In the genomic region with DNA sequence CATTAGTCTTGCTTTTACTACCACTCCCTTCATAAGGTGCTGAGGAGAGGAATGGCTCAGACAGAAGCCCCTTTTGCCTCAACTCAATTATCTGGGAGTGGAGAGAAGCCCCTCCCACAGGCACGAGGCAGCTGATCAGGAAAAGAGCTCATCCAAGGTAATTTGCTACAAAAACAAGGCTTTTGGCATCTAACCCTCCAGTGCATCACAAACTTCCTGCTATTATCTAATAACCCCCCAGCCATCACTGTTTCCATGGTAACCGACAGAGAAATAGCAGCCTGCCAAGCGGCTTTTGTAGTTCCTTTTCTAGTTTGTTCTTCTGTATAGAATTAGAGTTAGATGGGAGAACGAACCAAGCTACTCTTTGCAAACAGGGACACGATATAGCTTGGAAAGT, we compare ENCODE assay signal across 12 mouse cellular contexts. TPM values are rescaled to one million over a fixed set of nuclear protein-coding genes. Genes with fewer than 3 reads are reported as not detected.
A peak's percentile ranks its signal among the peaks of the same experiment; 100 is the strongest.
DNase-seq lines count a peak whose midpoint lies in the region; ATAC-seq and TF ChIP-seq lines count a peak whose summit lies in the region.
"Had no signal": no experiment of that assay in that cellular context is flagged by ENCODE, and none has a peak within 500 bp of the region (broad histone marks: within the 10 kb centered on the region; RNA-seq: fewer than 3 reads in every experiment).

No protein-coding gene starts in this region.

- no peak overlapping the region for H3K4me3 ChIP-seq in heart, embryonic 10.5 days
- H3K4me3 ChIP-seq in neural tube, embryonic 13.5 days = no peak overlapping the region
- no peak overlapping the region for H3K4me3 ChIP-seq in cerebellum, adult 2 months (replicated peaks; ENCODE audit: insufficient read depth, low read depth, low read length)
- H3K4me3 ChIP-seq: liver, embryonic 12.5 days had no signal

- 59% methylated on average over 5 of the region's 5 CpGs for WGBS in heart, embryonic 10.5 days
- whole genome bisulfite sequencing in neural tube, embryonic 13.5 days = 23% methylated on average over 5 of the region's 5 CpGs
- WGBS in cerebellum, adult 2 months = 25% methylated on average over 5 of the region's 5 CpGs

- DNase-seq in heart, adult 11 months = peak; percentile 94
- no peak for DNase-seq in heart, embryonic 10.5 days (ENCODE audit: low spot score)
- DNase-seq in neural tube, embryonic 10.5 days (ENCODE audit: extremely low spot score, low spot score) = no peak
- DNase-seq in heart, postnatal 14 days = peak; percentile 15 to 20
- DNase-seq in cerebellum, adult 2 months = no peak
- no peak for DNase-seq in frontal cortex, postnatal 14 days (ENCODE audit: low spot score in 2 of 2)
- DNase-seq: right cerebral cortex, postnatal 25 days had no signal

- H3K27ac ChIP-seq in heart, embryonic 10.5 days = no peak overlapping the region
- peak overlapping the region; percentile 63 for H3K27ac ChIP-seq in neural tube, embryonic 13.5 days (replicated peaks)
- no peak overlapping the region for H3K27ac ChIP-seq in cerebellum, adult 2 months (ENCODE audit: insufficient read depth, low read length)
- H3K27ac ChIP-seq: liver, embryonic 12.5 days had no signal

- ATAC-seq in neural tube, embryonic 13.5 days (ENCODE audit: low read depth) = peak; percentile 43
- no peak for ATAC-seq in megakaryocyte-erythroid progenitor cell, adult 5-6 weeks (replicated peaks; ENCODE audit: low FRiP score, low TSS enrichment, poor library complexity, severe bottlenecking)
- ATAC-seq: liver, embryonic 12.5 days had no signal

- intact Hi-C loops in heart, postnatal 14 days (cut with DNase I) = no loop called here

- peaks cover 64% of the 10 kb centered on the region for H3K36me3 ChIP-seq in heart, embryonic 10.5 days
- peaks cover 85% of the 10 kb centered on the region for H3K36me3 ChIP-seq in neural tube, embryonic 13.5 days

- TF ChIP-seq CTCF in cerebellum, adult 2 months (IDR thresholded peaks at IDR 0.05; ENCODE audit: borderline replicate concordance, insufficient read depth, low read depth, low read length) = no peak

- no peaks in the 10 kb centered on the region for H3K27me3 ChIP-seq in heart, embryonic 10.5 days (ENCODE audit: insufficient read depth, poor library complexity, severe bottlenecking)
- no peaks in the 10 kb centered on the region for H3K27me3 ChIP-seq in neural tube, embryonic 13.5 days
- H3K27me3 ChIP-seq in cerebellum, adult 2 months (ENCODE audit: control insufficient read depth, insufficient read depth, low read length) = no peaks in the 10 kb centered on the region
- H3K27me3 ChIP-seq: CH12.LX; liver, embryonic 12.5 days had no signal

- H3K9me3 ChIP-seq in heart, embryonic 10.5 days = no peaks in the 10 kb centered on the region
- no peaks in the 10 kb centered on the region for H3K9me3 ChIP-seq in neural tube, embryonic 13.5 days
- H3K9me3 ChIP-seq: liver, embryonic 12.5 days had no signal

- H3K4me2 ChIP-seq in neural tube, embryonic 13.5 days = no peak overlapping the region
- H3K4me2 ChIP-seq: liver, embryonic 12.5 days had no signal

- TF ChIP-seq POLR2A in cerebellum, adult 2 months (IDR thresholded peaks at IDR 0.05; ENCODE audit: borderline replicate concordance, insufficient read depth, low read length) = no peak

- H3K9ac ChIP-seq in neural tube, embryonic 13.5 days = 0 out of 2 replicates have a peak overlapping the region, but pooled peaks have one; percentile 13
- H3K9ac ChIP-seq: liver, embryonic 12.5 days had no signal

- peaks cover 19% of the 10 kb centered on the region for H3K4me1 ChIP-seq in heart, embryonic 10.5 days
- H3K4me1 ChIP-seq in neural tube, embryonic 13.5 days (replicated peaks) = peaks cover 20% of the 10 kb centered on the region
- no peaks in the 10 kb centered on the region for H3K4me1 ChIP-seq in cerebellum, adult 2 months (ENCODE audit: control insufficient read depth, insufficient read depth, low read length)
- H3K4me1 ChIP-seq: liver, embryonic 12.5 days had no signal

RNA-seq across cellular contexts. Expression of gene Gm27027, which starts 3.9 kb away (rescaled TPM):
- polyA plus RNA-seq in heart, embryonic 10.5 days (2016; fragmentation: Nextera tagmentation; extraction: Ambion mirVana) = not detected in 2 replicates
- polyA plus RNA-seq in neural tube, embryonic 13.5 days (2015; fragmentation: Nextera tagmentation; extraction: Ambion mirVana) = not detected in 2 replicates
- not detected for total RNA-seq in heart, postnatal 14 days (2021)
- total RNA-seq in megakaryocyte-erythroid progenitor cell, adult 5-6 weeks (2014; fragmentation: Nextera tagmentation) = not detected in 2 replicates
- not detected in 2 replicates for total RNA-seq in megakaryocyte-erythroid progenitor cell, adult 5-6 weeks (2017)
- polyA plus RNA-seq in cerebellum, adult 2 months (2012; rRNA removed) = 0.26 and 0.57 TPM in 2 replicates
- total RNA-seq: CH12.LX; gastrocnemius, postnatal 4 days had no signal
- polyA plus RNA-seq: liver, embryonic 12.5 days had no signal

RNA-seq across cellular contexts. Expression of gene Alkbh3, which starts 18.3 kb away (rescaled TPM):
- 66.2 and 74.0 TPM in 2 replicates for polyA plus RNA-seq in heart, embryonic 10.5 days (2016; fragmentation: Nextera tagmentation; extraction: Ambion mirVana)
- 43.4 and 43.8 TPM in 2 replicates for polyA plus RNA-seq in neural tube, embryonic 13.5 days (2015; fragmentation: Nextera tagmentation; extraction: Ambion mirVana)
- 10 to 100 TPM; 58.7 to 63.1 TPM for total RNA-seq in heart, postnatal 14 days (2021)
- total RNA-seq in megakaryocyte-erythroid progenitor cell, adult 5-6 weeks (2014; fragmentation: Nextera tagmentation) = 86.0 and 122 TPM in 2 replicates
- total RNA-seq in megakaryocyte-erythroid progenitor cell, adult 5-6 weeks (2017) = 31.9 and 36.9 TPM in 2 replicates
- polyA plus RNA-seq in cerebellum, adult 2 months (2012; rRNA removed) = 52.7 and 54.5 TPM in 2 replicates

RNA-seq across cellular contexts. Expression of gene Gm13889, which starts 35.3 kb away (rescaled TPM):
- 2.6 and 3.1 TPM in 2 replicates for polyA plus RNA-seq in heart, embryonic 10.5 days (2016; fragmentation: Nextera tagmentation; extraction: Ambion mirVana)
- polyA plus RNA-seq in neural tube, embryonic 13.5 days (2015; fragmentation: Nextera tagmentation; extraction: Ambion mirVana) = 10.7 and 11.0 TPM in 2 replicates
- total RNA-seq in heart, postnatal 14 days (2021) = 10 to 100 TPM; 20.7 to 20.9 TPM
- not detected in 2 replicates for total RNA-seq in megakaryocyte-erythroid progenitor cell, adult 5-6 weeks (2014; fragmentation: Nextera tagmentation)
- not detected in 2 replicates for total RNA-seq in megakaryocyte-erythroid progenitor cell, adult 5-6 weeks (2017)
- 47.8 and 49.0 TPM in 2 replicates for polyA plus RNA-seq in cerebellum, adult 2 months (2012; rRNA removed)
- total RNA-seq: CH12.LX had no signal

Comparison
In these comparisons a context has a peak if more than half of its experiments do, and no peak if none do; other contexts are left out.
1. DNase-seq: peak in heart, adult 11 months (single experiment) and heart, postnatal 14 days (2 of 2); none in heart, embryonic 10.5 days (single experiment), neural tube, embryonic 10.5 days (single experiment), cerebellum, adult 2 months (0 of 2) and frontal cortex, postnatal 14 days (0 of 2).